In genomic region chr15:101366926-101367325, GRCm38 (mm10) we compare ENCODE assay signal across 37 mouse cellular contexts. TPM values are rescaled to one million over a fixed set of nuclear protein-coding genes. Genes with fewer than 3 reads are reported as not detected.
DNase-seq lines count a peak whose midpoint lies in the region; ATAC-seq and TF ChIP-seq lines count a peak whose summit lies in the region.
"Had no signal": no experiment of that assay in that cellular context is flagged by ENCODE, and none has a peak within 500 bp of the region (broad histone marks: within the 10 kb centered on the region; RNA-seq: fewer than 3 reads in every experiment).

No protein-coding gene starts in this region.

- no peak overlapping the region for H3ac ChIP-seq in myocyte (ENCODE audit: control insufficient read depth, insufficient read length)

- no peak overlapping the region for H3K4me2 ChIP-seq in lung, embryonic 14.5 days
- no peak overlapping the region for H3K4me2 ChIP-seq in myocyte (ENCODE audit: low read depth)
- H3K4me2 ChIP-seq in forebrain, embryonic 16.5 days (ENCODE audit: low read length), result no peak overlapping the region
- H3K4me2 ChIP-seq: embryonic facial prominence, embryonic 13.5 days; hindbrain, embryonic 13.5 days; midbrain, embryonic 13.5 days; neural tube, embryonic 15.5 days had no signal

- intact Hi-C loops in gastrocnemius, adult 2 months (cut with DNase I), result no loop called here

- H3K4me1 ChIP-seq in lung, embryonic 14.5 days (ENCODE audit: insufficient read depth), result peaks cover 23% of the 10 kb centered on the region
- H3K4me1 ChIP-seq in forebrain, embryonic 16.5 days (replicated peaks; ENCODE audit: control insufficient read depth, insufficient read depth, low read length), result 0 out of 2 replicates have a peak, but pooled peaks cover 5% of the 10 kb centered on the region
- H3K4me1 ChIP-seq: midbrain, embryonic 13.5 days had no signal

- peak overlapping the region; percentile 23 for H3K4me3 ChIP-seq in gastrocnemius, adult 2 months
- H3K4me3 ChIP-seq in lung, embryonic 14.5 days (ENCODE audit: low read depth, low read length), result no peak overlapping the region
- H3K4me3 ChIP-seq in myocyte, result no peak overlapping the region
- no peak overlapping the region for H3K4me3 ChIP-seq in forebrain, embryonic 16.5 days (replicated peaks; ENCODE audit: low read length)
- H3K4me3 ChIP-seq: embryonic facial prominence, embryonic 13.5 days; erythroblast, embryonic 14.5 days; heart, embryonic 10.5 days; hindbrain, embryonic 13.5 days; midbrain, embryonic 13.5 days; neural tube, embryonic 15.5 days had no signal

- H3K36me3 ChIP-seq in lung, embryonic 14.5 days (ENCODE audit: insufficient read depth), result no peaks in the 10 kb centered on the region
- no peaks in the 10 kb centered on the region for H3K36me3 ChIP-seq in myocyte (ENCODE audit: control insufficient read depth, insufficient read depth)
- no peaks in the 10 kb centered on the region for H3K36me3 ChIP-seq in forebrain, embryonic 16.5 days (ENCODE audit: control insufficient read depth, insufficient read depth)
- H3K36me3 ChIP-seq: embryonic facial prominence, embryonic 13.5 days; heart, embryonic 10.5 days; hindbrain, embryonic 13.5 days; midbrain, embryonic 13.5 days; neural tube, embryonic 15.5 days had no signal

- peak overlapping the region; percentile 9; the same call in 1 of the 2 replicates for H3K9ac ChIP-seq in lung, embryonic 14.5 days
- no peak overlapping the region for H3K9ac ChIP-seq in forebrain, embryonic 16.5 days (replicated peaks; ENCODE audit: low read depth, low read length)
- H3K9ac ChIP-seq: embryonic facial prominence, embryonic 13.5 days; forebrain, postnatal 0 days; hindbrain, embryonic 13.5 days; liver, embryonic 14.5 days; midbrain, embryonic 13.5 days; neural tube, embryonic 15.5 days had no signal

- no peaks in the 10 kb centered on the region for H3K79me2 ChIP-seq in myocyte (ENCODE audit: control insufficient read depth, insufficient read depth)

- peak overlapping the region; percentile 67 for H3K27ac ChIP-seq in gastrocnemius, adult 2 months
- no peak overlapping the region for H3K27ac ChIP-seq in lung, embryonic 14.5 days (ENCODE audit: low read depth)
- H3K27ac ChIP-seq in forebrain, embryonic 16.5 days (ENCODE audit: low read length), result no peak overlapping the region
- H3K27ac ChIP-seq: embryonic facial prominence, embryonic 13.5 days; hindbrain, embryonic 13.5 days; kidney, postnatal 0 days; liver, embryonic 14.5 days; midbrain, embryonic 13.5 days; neural tube, embryonic 15.5 days had no signal

- TF ChIP-seq CTCF in gastrocnemius, adult 2 months (IDR thresholded peaks at IDR 0.05), result no peak
- TF ChIP-seq CTCF in lung, embryonic 14.5 days (IDR thresholded peaks at IDR 0.05; ENCODE audit: low read depth), result no peak

- TF ChIP-seq POLR2A in myocyte (IDR thresholded peaks at IDR 0.05; ENCODE audit: insufficient read length, low read depth), result no peak

- DNase-seq in gastrocnemius, adult 2 months, result no peak
- no peak for DNase-seq in gastrocnemius, postnatal 4 days (ENCODE audit: low spot score in 2 of 2)
- DNase-seq in lung, embryonic 14.5 days, result no peak
- DNase-seq in lung, postnatal 36 days, result no peak
- no peak for DNase-seq in kidney, postnatal 25 days
- DNase-seq: adrenal gland, postnatal 10 days; cerebellum, adult 11-12 months; cerebellum, adult 9-11 months; embryo, embryonic 11 days; forebrain, postnatal 0 days; gastrocnemius, postnatal 10 days; heart, postnatal 4 days; kidney, adult 8-10 months; liver; lung, adult 2 months; lung, postnatal 14 days; retina, postnatal 1 day; right cerebral cortex, postnatal 25 days; thymus, postnatal 25 days had no signal

- no peak for ATAC-seq in lung, embryonic 14.5 days (ENCODE audit: insufficient read depth)
- no peak for ATAC-seq in forebrain, embryonic 16.5 days
- ATAC-seq: forebrain, postnatal 0 days; midbrain, embryonic 13.5 days; Patski had no signal

- H3K9me3 ChIP-seq in lung, embryonic 14.5 days (ENCODE audit: low read depth, low read length), result no peaks in the 10 kb centered on the region
- no peaks in the 10 kb centered on the region for H3K9me3 ChIP-seq in forebrain, embryonic 16.5 days (ENCODE audit: control insufficient read depth, low read length)
- H3K9me3 ChIP-seq: embryonic facial prominence, embryonic 13.5 days; heart, embryonic 10.5 days; hindbrain, embryonic 13.5 days; midbrain, embryonic 13.5 days; neural tube, embryonic 15.5 days had no signal

- no peaks in the 10 kb centered on the region for H3K27me3 ChIP-seq in lung, embryonic 14.5 days (ENCODE audit: insufficient read depth, low read length)
- H3K27me3 ChIP-seq in myocyte (ENCODE audit: control insufficient read depth, insufficient read depth, insufficient read length), result no peaks in the 10 kb centered on the region
- H3K27me3 ChIP-seq in forebrain, embryonic 16.5 days (replicated peaks; ENCODE audit: control insufficient read depth, insufficient read depth, low read length), result no peaks in the 10 kb centered on the region
- H3K27me3 ChIP-seq: embryonic facial prominence, embryonic 13.5 days; neural tube, embryonic 15.5 days; Patski had no signal

- 52% methylated on average over 2 of the region's 2 CpGs for WGBS in lung, embryonic 14.5 days
- WGBS in forebrain, embryonic 16.5 days, result 46% methylated on average over 2 of the region's 2 CpGs

TF ChIP-seq in myocyte, 11 proteins besides CTCF, POLR2A, EP300 and RAD21:
- TF ChIP-seq SRF (IDR thresholded peaks at IDR 0.05; ENCODE audit: control insufficient read depth, insufficient read length, low read depth) (no peak), TCF3 (IDR thresholded peaks at IDR 0.05; ENCODE audit: insufficient read length, low read depth) (peak; percentile 25), MYOG (IDR thresholded peaks at IDR 0.05; ENCODE audit: control insufficient read depth in 1 of 3, insufficient read depth in 1 of 3, insufficient read length in 2 of 3, low read depth in 2 of 3) (peak; percentile 40 to 85 (median 77)), TCF12 (IDR thresholded peaks at IDR 0.05; ENCODE audit: insufficient read depth, poor library complexity, severe bottlenecking) (no peak), MYOD1 (IDR thresholded peaks at IDR 0.05; ENCODE audit: control insufficient read depth in 1 of 3, insufficient read length in 2 of 3, low read depth in 2 of 3) (peak in 2 of 3 experiments; percentile 57 to 88)
TF ChIP-seq in myocyte: peak in this region for 3.

RNA-seq across cellular contexts. Expression of gene Krt80, which starts 3.0 kb away (rescaled TPM):
- total RNA-seq in gastrocnemius, adult 2 months (2021), result 1 to 10 TPM; 1.6 to 2.5 TPM
- 1 to 10 TPM; 2.7 to 3.4 TPM for total RNA-seq in gastrocnemius, postnatal 4 days (2021)
- 1.5 and 2.2 TPM in 2 replicates for polyA plus RNA-seq in lung, embryonic 14.5 days (2014; fragmentation: Nextera tagmentation; extraction: Ambion mirVana)
- polyA plus RNA-seq in myocyte (2012; fragmentation: generic; extraction: Trizol), result 7.7 TPM
- polyA plus RNA-seq in forebrain, embryonic 16.5 days (2015; fragmentation: Nextera tagmentation; extraction: Ambion mirVana), result 0.13 and 0.14 TPM in 2 replicates
- total RNA-seq: megakaryocyte-erythroid progenitor cell, adult 5-6 weeks; MEL had no signal
- polyA plus RNA-seq: erythroblast, embryonic 14.5 days; forebrain, embryonic 11.5 days; limb, embryonic 11.5 days had no signal

RNA-seq across cellular contexts. Expression of gene Krt7, which starts 43.9 kb away (rescaled TPM):
- total RNA-seq in gastrocnemius, adult 2 months (2021), result not detected
- total RNA-seq in gastrocnemius, postnatal 4 days (2021), result under 1 TPM; 0.22 to 0.39 TPM
- 108 and 114 TPM in 2 replicates for polyA plus RNA-seq in lung, embryonic 14.5 days (2014; fragmentation: Nextera tagmentation; extraction: Ambion mirVana)
- 0.04 TPM for polyA plus RNA-seq in myocyte (2012; fragmentation: generic; extraction: Trizol)
- 0.62 and 0.88 TPM in 2 replicates for polyA plus RNA-seq in forebrain, embryonic 16.5 days (2015; fragmentation: Nextera tagmentation; extraction: Ambion mirVana)
- total RNA-seq: layer of hippocampus, adult 18-20 months; layer of hippocampus, postnatal 10 days; left cerebral cortex, adult 18-20 months; megakaryocyte-erythroid progenitor cell, adult 5-6 weeks had no signal
- polyA plus RNA-seq: erythroblast, embryonic 14.5 days had no signal

Comparison
In these comparisons a context has a peak if more than half of its experiments do, and no peak if none do; other contexts are left out.
1. RNA of gene Krt7, which starts 43.9 kb away (polyA plus RNA-seq): 108 to 114 TPM in lung, embryonic 14.5 days; 0.62 to 0.88 TPM in forebrain, embryonic 16.5 days and 0.04 TPM in myocyte (single experiment); every median in the first group is over 10 times any median in the second.